Mouse (Mus musculus) liver, embryonic 14.5 days (tissue): ENCODE measurements at regions not wholly inside any gene's neighbourhood (a gene's known extent, or its start where the extent isn't known, plus 50 kb on each side); places are given as distances from the start of the nearest gene placed in this dataset.

Experiments used
- CTCF ChIP-seq: IDR thresholded peaks from 2 replicates; pipeline ENCODE4 v1.5.1; 2016; ENCODE audit warnings: antibody characterized with exemption, low read depth, control low read depth
- EP300 ChIP-seq: IDR thresholded peaks from 2 replicates; pipeline ENCODE4 v1.6.1; 2016; ENCODE audit warnings: antibody characterized with exemption, low read depth

- TF ChIP-seq EP300 (no peak), CTCF (no peak)
These were observed 146.3 kb upstream of the Tex13c2 start for GRCm38 (mm10) chrX:42342951-42343879.
